Mouse (Mus musculus): Measurements from ENCODE around the gene Ensa.
"Not testable (repeated sequence)": the region's sequence is repeated elsewhere in the genome, so short reads cannot be mapped to it uniquely, and the experiment has no call there.

Gene Ensa

DNA sequence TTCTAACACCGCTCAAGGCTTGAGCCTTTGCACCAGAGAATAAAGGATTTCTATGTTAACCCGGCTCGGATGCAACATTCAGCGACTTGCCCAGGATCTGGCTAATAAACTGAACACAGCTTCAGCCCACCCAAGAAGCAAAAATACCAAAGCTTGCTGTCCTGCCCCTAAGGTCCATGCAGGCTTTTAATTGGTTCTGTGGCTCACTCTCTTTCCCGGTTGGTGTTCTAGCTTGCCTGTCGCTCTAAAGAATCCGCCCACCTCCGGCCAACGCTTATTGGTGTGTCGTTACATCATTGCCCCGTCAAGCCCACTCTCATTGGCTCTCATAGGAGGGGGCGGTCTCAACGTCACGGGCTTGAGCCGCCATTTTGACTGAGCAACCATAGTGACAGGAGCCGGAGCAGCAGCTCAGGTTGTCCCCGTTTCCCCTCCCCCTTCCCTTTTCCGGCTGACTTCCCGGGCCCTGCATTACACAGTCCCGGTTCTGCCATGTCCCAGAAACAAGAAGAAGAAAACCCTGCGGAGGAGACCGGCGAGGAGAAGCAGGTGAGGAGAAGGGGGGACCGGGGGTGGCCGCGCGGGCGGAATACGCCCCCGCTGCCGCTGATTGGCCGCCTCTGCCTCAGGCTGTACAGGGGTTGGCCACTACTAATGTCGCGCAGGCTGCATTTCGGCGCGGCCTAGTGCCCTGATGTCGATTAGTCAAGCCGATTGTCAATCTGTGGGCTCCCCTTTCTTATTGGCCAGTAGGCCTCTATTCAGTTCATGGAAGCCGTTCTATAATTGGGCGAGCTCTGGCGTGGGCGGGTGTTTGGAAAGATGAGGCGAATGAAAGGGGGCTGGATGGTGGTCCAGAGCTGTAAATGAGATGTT is at the start of gene Ensa:
Gene Ensa (plus strand): TSS at position 366 of the 876 bp plus-strand sequence.
- in situ Hi-C loops (cut with MboI, MseI) = no loop called here

DNA sequence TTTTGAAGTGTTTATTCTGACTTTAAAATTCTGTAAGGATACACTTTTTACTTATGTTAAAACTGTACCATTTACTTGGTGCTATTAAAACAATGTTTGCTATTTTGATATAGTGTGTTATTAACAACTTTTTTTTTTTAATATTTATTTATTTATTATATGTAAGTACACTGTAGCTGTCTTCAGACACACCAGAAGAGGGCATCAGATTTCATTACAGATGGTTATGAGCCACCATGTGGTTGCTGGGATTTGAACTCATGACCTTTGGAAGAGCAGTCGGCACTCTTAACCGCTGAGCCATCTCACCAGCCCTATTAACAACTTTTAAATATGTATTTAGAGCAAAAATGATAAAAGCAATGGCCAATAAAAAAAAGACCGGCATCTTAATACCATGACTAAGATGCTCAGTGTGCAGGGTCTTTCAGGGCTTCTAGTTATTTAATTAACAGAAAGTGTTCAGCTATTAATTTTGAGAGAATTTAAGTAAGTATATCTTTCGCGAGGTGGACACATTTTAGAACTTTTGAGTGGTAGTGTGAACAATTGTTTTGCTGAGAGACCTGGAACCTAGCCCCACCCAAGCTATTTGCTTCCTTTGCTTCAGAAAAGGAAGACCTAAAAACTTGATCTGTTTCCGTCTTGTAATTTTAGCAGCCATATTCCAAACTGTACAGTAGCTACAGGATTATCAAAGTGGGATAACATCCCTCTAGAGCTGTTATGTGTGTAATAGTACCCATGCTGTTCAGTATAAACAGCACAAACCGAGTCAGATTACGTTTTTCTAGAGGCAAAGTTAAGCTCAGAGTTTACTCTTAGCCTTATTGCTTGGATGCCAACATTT is 36.8 kb upstream of the Ensa start:
- in situ Hi-C loops (cut with MboI, MseI) = no loop called here

DNA sequence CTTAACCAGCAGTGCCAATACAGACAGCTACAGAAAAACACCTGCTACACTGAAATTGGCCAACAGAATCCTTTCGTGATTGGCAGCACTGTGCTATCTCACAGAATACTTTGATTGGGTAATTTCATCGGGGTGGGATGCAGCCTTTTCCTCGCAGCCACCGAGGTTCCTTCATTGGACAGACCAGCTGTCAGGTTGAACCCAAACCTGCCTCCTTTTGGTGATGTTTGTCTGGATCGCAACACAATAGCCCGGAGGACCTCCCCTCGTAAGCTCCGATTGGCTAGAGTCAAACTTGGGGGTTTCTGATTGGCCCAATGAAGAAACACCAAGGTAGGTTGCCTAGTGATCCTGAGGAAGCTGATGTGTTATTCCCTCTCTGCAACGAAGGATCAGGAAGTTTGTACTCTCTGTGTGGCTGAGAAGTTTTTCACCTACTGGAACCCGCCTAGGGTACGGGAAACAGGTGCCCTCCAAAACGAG is 36.1 kb upstream of the Ensa start, which contains the start of gene Golph3l:
Gene Golph3l (plus strand): TSS at position 331 of the 483 bp plus-strand sequence.
- in situ Hi-C loops (cut with MboI, MseI) = no loop called here

DNA sequence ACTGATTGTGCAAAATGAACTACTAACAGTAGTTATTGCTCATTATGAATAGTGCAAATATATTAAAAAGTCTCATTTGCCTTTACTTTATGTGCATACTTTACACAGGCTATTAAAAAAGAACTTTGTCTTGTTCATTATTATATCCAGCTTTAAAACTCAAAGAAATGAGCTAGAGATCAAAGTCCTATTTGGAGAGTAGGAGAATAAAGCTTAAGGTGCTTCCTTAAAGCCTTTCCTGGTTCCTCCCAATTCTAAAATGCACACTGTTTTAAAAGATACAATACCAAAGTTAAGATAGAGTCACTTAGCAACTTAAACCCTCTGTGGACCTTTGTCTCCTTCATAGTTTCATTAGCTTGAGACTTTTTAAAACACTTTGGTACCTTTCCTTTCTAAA is 26.1 kb upstream of the Ensa start:
- in situ Hi-C loops (cut with MboI, MseI) = no loop called here

GRCm38 (mm10) chr3:95601287-95601686 is 23.5 kb upstream of the Ensa start:
- in situ Hi-C loops (cut with MboI, MseI) = loop anchor here (5.0 kb wide), 2 partner anchors 39 to 99 kb away; no protein-coding TSS in a partner anchor

DNA sequence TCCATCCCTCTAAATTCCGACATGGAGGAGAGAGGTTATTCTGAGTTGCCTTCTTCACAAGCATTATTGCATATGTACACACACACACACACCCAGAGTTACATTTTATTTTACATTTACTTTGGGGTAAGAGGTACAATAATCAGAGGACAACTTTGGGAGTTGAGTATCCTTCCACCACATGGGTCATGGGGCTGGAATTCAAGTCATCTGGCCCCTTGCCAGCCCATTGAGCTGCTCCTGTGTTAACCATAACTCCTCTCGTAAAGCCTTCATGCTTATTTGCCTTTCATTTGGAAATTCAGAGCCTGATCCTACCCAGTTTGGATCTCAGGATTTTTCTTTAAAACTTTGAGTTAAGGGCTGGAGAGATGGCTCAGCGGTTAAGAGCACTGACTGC is 18.7 kb upstream of the Ensa start:
- in situ Hi-C loops (cut with MboI, MseI) = no loop called here

- in situ Hi-C loops (cut with MboI, MseI) = no loop called here
Observed at GRCm38 (mm10) chr3:95609195-95609594, 15.6 kb upstream of the Ensa start.

GRCm38 (mm10) chr3:95613996-95614395 is 10.8 kb upstream of the Ensa start:
- in situ Hi-C loops (cut with MboI, MseI) = no loop called here

DNA sequence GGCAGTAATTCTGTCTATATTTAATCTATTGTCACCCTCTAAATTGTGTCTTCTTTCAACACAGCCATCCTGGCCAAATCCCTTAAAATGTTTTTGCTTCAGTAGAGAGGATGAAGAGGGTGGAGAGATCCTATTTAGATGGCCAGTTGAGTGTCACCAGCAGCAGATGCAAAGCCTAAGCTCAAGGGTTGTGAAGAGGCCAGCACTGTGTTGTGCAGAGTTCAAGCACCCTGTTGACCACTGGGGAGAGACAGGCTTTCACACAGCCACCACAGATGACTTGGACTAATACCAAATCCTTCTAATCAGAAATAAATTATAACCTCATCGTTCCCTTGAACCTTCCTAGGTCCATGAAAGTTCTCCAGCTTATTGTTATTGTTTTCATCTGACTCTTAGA is 6.3 kb upstream of the Ensa start:
- in situ Hi-C loops (cut with MboI, MseI) = loop anchor here (5.0 kb wide), 1 partner anchor 281 kb away; no protein-coding TSS in a partner anchor

DNA sequence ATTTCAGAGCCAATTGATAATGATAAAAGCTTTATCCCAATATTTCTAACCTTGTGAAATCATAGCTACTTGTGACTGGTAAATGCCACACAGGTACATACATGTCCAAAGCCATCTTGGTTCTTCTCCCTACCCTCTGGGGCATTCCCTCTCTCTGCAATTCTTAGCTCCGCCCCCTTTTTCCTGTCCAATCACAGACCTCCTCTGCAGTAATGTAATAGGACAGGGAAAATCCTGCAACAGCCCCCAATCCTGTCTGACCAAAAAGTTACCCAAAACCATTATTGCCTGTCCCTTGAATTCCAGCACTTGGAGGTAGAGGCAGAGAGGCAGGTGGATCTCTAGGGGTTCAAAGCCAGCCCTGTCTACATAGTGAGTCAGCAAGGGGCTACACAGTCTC is 3.6 kb upstream of the Ensa start:
- in situ Hi-C loops (cut with MboI, MseI) = no loop called here

GRCm38 (mm10) chr3:95622421-95622820 is 2.4 kb upstream of the Ensa start:
- in situ Hi-C loops (cut with MboI, MseI) = not testable (repeated sequence)

GRCm38 (mm10) chr3:95623551-95623950 is 1.2 kb upstream of the Ensa start:
- in situ Hi-C loops (cut with MboI, MseI) = no loop called here

GRCm38 (mm10) chr3:95623991-95624515 is 740 bp upstream of the Ensa start:
- in situ Hi-C loops (cut with MboI, MseI) = not testable (repeated sequence)

DNA sequence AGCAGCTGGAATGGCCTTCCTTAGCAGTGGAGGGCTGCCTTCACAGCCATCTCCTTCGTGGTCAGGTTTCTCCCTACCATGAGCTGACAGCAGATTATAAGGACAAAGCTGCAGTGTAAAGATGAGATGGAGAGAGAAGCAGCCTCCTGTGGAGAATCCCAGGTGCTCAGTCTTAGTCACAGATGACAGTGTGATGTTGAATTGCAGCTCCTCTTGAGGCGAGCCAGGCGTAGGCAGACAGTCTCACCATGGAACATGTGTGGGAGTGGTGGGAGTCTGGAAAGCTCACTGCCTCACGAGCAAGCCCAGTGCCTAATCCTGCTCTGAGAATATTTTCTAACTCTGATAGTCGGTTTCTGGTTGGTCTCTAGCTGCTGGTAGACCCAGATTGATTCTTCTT is 3.0 kb downstream of the Ensa start:
- in situ Hi-C loops (cut with MboI, MseI) = no loop called here

DNA sequence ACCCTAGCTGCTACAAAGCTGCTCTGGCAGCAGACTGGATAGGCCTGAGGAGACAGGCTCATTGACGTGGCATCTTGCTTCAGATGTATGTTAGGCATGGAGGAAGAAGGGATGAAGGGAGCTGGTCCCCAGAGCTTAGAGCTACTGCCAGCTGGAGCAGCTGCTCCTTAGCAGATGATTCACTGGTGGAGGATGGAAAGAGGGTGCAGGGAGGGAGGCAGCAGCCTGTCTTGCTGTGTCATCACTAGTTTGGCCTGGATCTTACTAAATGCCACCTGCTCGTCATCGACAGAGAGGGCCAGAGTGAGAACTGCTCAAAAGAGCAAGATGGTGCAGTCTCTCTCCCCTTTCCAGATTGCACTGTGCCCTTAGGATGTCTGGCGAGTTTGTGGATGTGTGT is 5.0 kb downstream of the Ensa start:
- in situ Hi-C loops (cut with MboI, MseI) = no loop called here

GRCm38 (mm10) chr3:95630856-95631255 is 6.1 kb downstream of the Ensa start:
- in situ Hi-C loops (cut with MboI, MseI) = no loop called here

DNA sequence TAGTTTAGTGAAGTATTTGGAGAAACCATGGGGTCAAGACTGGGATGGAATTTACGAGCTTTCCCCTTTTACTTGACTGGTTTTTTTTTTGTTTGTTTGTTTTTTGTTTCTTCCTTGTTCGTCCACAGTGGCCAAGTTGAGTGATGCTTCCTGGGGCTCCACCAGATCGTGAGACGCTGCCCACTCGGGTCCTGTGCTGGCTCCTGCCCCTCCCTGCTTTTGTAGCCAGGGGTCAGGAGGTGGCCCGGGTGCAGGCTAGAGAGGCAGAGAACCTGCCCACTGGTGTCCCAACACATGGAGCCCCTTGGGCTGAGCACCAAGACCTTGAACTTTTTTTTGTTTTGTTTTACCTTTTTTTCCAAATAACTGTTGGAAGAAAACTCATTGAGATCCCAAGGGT is 6.5 kb downstream of the Ensa start:
- in situ Hi-C loops (cut with MboI, MseI) = no loop called here

GRCm38 (mm10) chr3:95632648-95633588 is 8.1 kb downstream of the Ensa start:
- in situ Hi-C loops (cut with MboI, MseI) = no loop called here

DNA sequence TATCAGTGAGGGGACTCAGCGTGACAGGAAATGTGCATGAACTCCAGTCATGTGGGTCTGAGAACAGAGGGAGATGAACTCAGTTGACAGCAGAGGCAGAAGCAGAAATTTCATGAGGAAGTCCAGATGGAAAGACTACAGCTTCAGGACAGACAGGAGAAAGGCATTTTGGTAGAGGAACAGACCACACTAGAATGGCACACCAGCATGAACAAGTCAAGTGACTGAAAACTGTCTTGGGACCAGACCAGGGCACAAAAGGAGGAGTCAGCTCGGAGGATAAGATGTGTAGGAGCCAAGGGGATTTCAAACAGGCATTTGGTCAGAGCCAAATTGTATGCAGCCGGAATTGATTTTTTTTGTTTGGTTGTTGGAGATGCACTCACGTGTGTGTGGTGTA is 10.8 kb downstream of the Ensa start:
- in situ Hi-C loops (cut with MboI, MseI) = no loop called here

DNA sequence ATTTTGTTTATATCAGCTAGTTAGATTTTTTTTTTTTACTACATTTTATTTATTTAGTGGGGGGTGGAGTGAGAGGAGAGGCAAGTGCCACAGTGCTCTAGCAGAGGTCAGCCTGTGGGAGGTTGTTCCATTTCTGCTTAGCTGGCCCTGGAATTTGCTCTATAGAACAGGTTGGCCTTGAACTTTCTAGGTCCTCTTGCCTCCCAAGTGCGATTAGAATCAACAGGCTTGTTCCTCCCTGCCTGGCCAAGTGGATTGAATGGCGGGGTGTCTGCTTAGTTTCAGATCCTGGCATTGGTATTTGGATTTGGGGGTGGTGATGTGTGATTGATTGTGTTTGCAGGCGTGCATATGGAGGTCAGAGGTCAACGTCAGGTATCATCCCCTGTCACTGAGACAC is 11.3 kb downstream of the Ensa start:
- in situ Hi-C loops (cut with MboI, MseI) = no loop called here

DNA sequence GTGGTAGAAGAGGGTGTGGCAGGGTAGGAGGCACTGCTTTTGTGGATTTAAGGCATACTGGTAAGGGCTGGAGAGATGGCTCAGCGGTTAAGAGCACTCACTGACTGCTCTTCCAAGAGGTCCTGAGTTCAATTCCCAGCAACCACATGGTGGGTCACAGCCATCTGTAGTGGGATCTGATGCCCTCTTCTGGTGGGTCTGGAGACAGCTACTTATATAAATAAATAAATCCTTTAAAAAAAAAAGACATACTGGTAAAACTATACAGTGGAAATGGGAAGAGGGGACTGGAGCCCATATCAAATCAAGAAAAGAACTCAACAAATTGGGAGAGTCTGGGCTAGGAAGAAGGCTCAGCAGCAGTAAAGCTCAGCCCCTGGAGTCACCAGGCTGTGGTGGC is 14.9 kb downstream of the Ensa start:
- in situ Hi-C loops (cut with MboI, MseI) = no loop called here
